ENCODE assay signal across 9 mouse cellular contexts in the genomic region with DNA sequence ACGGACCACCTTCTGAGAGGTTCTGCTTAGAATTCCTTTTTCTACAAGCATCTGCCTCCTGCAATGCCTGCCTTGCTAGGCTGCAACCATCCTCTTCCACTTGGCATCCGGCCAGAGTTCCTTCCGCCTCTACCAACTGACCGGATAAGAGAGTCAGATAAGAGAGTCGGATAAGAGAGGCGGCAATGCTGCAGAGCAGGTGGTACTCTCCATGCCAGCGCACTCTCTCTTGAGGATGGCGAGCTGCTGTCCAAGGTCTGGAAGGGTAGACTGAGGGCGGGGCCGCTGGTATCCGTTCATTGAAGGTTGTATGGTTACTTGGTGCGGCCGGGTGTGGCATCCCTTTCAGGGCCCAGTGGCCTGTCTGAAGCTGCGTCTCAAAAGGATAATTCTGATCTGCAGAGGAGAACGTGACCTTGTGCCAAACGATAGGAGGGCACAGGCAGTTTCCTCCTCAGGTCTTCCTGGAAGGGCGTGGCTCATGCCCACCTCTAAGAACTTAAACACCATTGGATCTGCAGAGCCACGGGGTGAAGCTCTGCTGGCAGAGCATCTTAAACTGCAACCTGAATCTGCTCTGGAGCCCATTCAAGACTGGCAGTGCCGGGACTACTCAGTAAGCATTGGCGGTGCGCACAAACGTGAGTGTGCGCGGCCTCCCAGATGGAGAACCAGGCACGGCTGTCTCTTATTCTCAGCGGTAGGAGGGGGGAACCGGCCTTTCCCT. TPM values are rescaled to one million over a fixed set of nuclear protein-coding genes. Genes with fewer than 3 reads are reported as not detected.
DNase-seq lines count a peak whose midpoint lies in the region; ATAC-seq and TF ChIP-seq lines count a peak whose summit lies in the region.
"Had no signal": no experiment of that assay in that cellular context is flagged by ENCODE, and none has a peak within 500 bp of the region (broad histone marks: within the 10 kb centered on the region; RNA-seq: fewer than 3 reads in every experiment).

No protein-coding gene starts in this region.

- H3K4me2 ChIP-seq in forebrain, embryonic 13.5 days: peak overlapping the region; percentile 37
- H3K4me2 ChIP-seq in forebrain, embryonic 11.5 days (ENCODE audit: low read depth, low read length, severe bottlenecking): no peak overlapping the region
- peak overlapping the region; percentile 28 for H3K4me2 ChIP-seq in midbrain, embryonic 13.5 days (replicated peaks)
- peak overlapping the region; percentile 43 for H3K4me2 ChIP-seq in hindbrain, embryonic 14.5 days (replicated peaks)
- H3K4me2 ChIP-seq in stomach, postnatal 0 days (replicated peaks; ENCODE audit: low read depth): no peak overlapping the region
- H3K4me2 ChIP-seq in kidney, embryonic 15.5 days: no peak overlapping the region
- H3K4me2 ChIP-seq: limb, embryonic 15.5 days had no signal

- TF ChIP-seq EP300 in stomach, postnatal 0 days (optimal IDR thresholded peaks at IDR 0.05): no peak

- 0 out of 2 replicates have a peak, but pooled peaks cover 4% of the 10 kb centered on the region for H3K27me3 ChIP-seq in forebrain, embryonic 13.5 days
- peaks cover 2% of the 10 kb centered on the region for H3K27me3 ChIP-seq in forebrain, embryonic 11.5 days (ENCODE audit: control insufficient read depth, insufficient read depth, low read length)
- peaks cover 5% of the 10 kb centered on the region; the same call in 1 of the 2 replicates for H3K27me3 ChIP-seq in midbrain, embryonic 13.5 days
- H3K27me3 ChIP-seq in midbrain, embryonic 10.5 days (ENCODE audit: low read depth, poor library complexity, severe bottlenecking): peaks cover 17% of the 10 kb centered on the region
- no peaks in the 10 kb centered on the region for H3K27me3 ChIP-seq in hindbrain, embryonic 14.5 days (ENCODE audit: control insufficient read depth, insufficient read depth, low read length)
- H3K27me3 ChIP-seq in stomach, postnatal 0 days (ENCODE audit: control insufficient read depth, insufficient read depth, low read length): no peaks in the 10 kb centered on the region
- H3K27me3 ChIP-seq in kidney, embryonic 15.5 days: peaks cover 20% of the 10 kb centered on the region

- H3K9me3 ChIP-seq in forebrain, embryonic 13.5 days (replicated peaks): no peaks in the 10 kb centered on the region
- H3K9me3 ChIP-seq in forebrain, embryonic 11.5 days (ENCODE audit: control insufficient read depth, low read length): no peaks in the 10 kb centered on the region
- no peaks in the 10 kb centered on the region for H3K9me3 ChIP-seq in midbrain, embryonic 13.5 days
- H3K9me3 ChIP-seq in midbrain, embryonic 10.5 days (replicated peaks): no peaks in the 10 kb centered on the region
- H3K9me3 ChIP-seq in hindbrain, embryonic 14.5 days (ENCODE audit: control insufficient read depth, low read length): no peaks in the 10 kb centered on the region
- H3K9me3 ChIP-seq in stomach, postnatal 0 days (ENCODE audit: control insufficient read depth, low read length): no peaks in the 10 kb centered on the region
- no peaks in the 10 kb centered on the region for H3K9me3 ChIP-seq in kidney, embryonic 15.5 days (replicated peaks)
- H3K9me3 ChIP-seq: limb, embryonic 15.5 days had no signal

- TF ChIP-seq CTCF in stomach, postnatal 0 days (IDR thresholded peaks at IDR 0.05; ENCODE audit: low read depth): no peak

- 55% methylated on average over 27 of the region's 27 CpGs for WGBS in forebrain, embryonic 13.5 days
- 55% methylated on average over 27 of the region's 27 CpGs for WGBS in forebrain, embryonic 11.5 days
- 57% methylated on average over 27 of the region's 27 CpGs for whole genome bisulfite sequencing in midbrain, embryonic 13.5 days
- 60% methylated on average over 27 of the region's 27 CpGs for WGBS in midbrain, embryonic 10.5 days
- WGBS in hindbrain, embryonic 14.5 days: 56% methylated on average over 27 of the region's 27 CpGs
- 44% methylated on average over 27 of the region's 27 CpGs for WGBS in stomach, postnatal 0 days
- 48% methylated on average over 27 of the region's 27 CpGs for WGBS in kidney, embryonic 15.5 days

- no peak overlapping the region for H3K4me3 ChIP-seq in forebrain, embryonic 13.5 days
- H3K4me3 ChIP-seq in forebrain, embryonic 11.5 days (ENCODE audit: low read depth, low read length): no peak overlapping the region
- 0 out of 2 replicates have a peak overlapping the region, but pooled peaks have one; percentile 15 for H3K4me3 ChIP-seq in midbrain, embryonic 13.5 days (replicated peaks)
- H3K4me3 ChIP-seq in midbrain, embryonic 10.5 days: no peak overlapping the region
- H3K4me3 ChIP-seq in hindbrain, embryonic 14.5 days (replicated peaks; ENCODE audit: low read length): no peak overlapping the region
- H3K4me3 ChIP-seq in stomach, postnatal 0 days (ENCODE audit: low read depth, low read length): no peak overlapping the region
- H3K4me3 ChIP-seq in kidney, embryonic 15.5 days (replicated peaks): no peak overlapping the region
- H3K4me3 ChIP-seq: limb, embryonic 15.5 days had no signal

- DNase-seq in forebrain, embryonic 11.5 days (ENCODE audit: low spot score): no peak
- no peak for DNase-seq in midbrain, embryonic 10.5 days (ENCODE audit: low spot score)
- no peak for DNase-seq in hindbrain, embryonic 14.5 days (ENCODE audit: low spot score)
- peak; percentile 37 for DNase-seq in stomach, postnatal 0 days (ENCODE audit: low spot score)

- ATAC-seq in forebrain, embryonic 13.5 days: peak; percentile 13; the same call in 1 of the 2 replicates
- ATAC-seq in forebrain, embryonic 11.5 days (replicated peaks; ENCODE audit: low FRiP score): no peak
- ATAC-seq in midbrain, embryonic 13.5 days: peak; percentile 31; the same call in 1 of the 2 replicates
- peak; percentile 46; the same call in 1 of the 2 replicates for ATAC-seq in hindbrain, embryonic 14.5 days (ENCODE audit: low FRiP score)
- ATAC-seq in stomach, postnatal 0 days (ENCODE audit: low FRiP score, low TSS enrichment): peak; percentile 67
- ATAC-seq in erythroblast, adult 5-6 weeks (replicated peaks; ENCODE audit: low FRiP score, poor library complexity, severe bottlenecking): no peak
- no peak for ATAC-seq in kidney, embryonic 15.5 days (replicated peaks; ENCODE audit: low FRiP score)

- no peak overlapping the region for H3K9ac ChIP-seq in forebrain, embryonic 13.5 days
- no peak overlapping the region for H3K9ac ChIP-seq in forebrain, embryonic 11.5 days (ENCODE audit: low read length)
- no peak overlapping the region; the same call in 1 of the 2 replicates for H3K9ac ChIP-seq in midbrain, embryonic 13.5 days (replicated peaks)
- no peak overlapping the region for H3K9ac ChIP-seq in hindbrain, embryonic 14.5 days
- no peak overlapping the region for H3K9ac ChIP-seq in stomach, postnatal 0 days (ENCODE audit: low read length)
- no peak overlapping the region for H3K9ac ChIP-seq in kidney, embryonic 15.5 days
- H3K9ac ChIP-seq: limb, embryonic 15.5 days had no signal

- H3K27ac ChIP-seq in forebrain, embryonic 13.5 days: 0 out of 2 replicates have a peak overlapping the region, but pooled peaks have one; percentile 6
- H3K27ac ChIP-seq in forebrain, embryonic 11.5 days (ENCODE audit: low read depth, low read length): no peak overlapping the region
- no peak overlapping the region for H3K27ac ChIP-seq in midbrain, embryonic 13.5 days
- H3K27ac ChIP-seq in midbrain, embryonic 10.5 days (replicated peaks): no peak overlapping the region
- 0 out of 2 replicates have a peak overlapping the region, but pooled peaks have one; percentile 44 for H3K27ac ChIP-seq in hindbrain, embryonic 14.5 days
- no peak overlapping the region for H3K27ac ChIP-seq in stomach, postnatal 0 days (replicated peaks)
- H3K27ac ChIP-seq in kidney, embryonic 15.5 days: no peak overlapping the region
- H3K27ac ChIP-seq: limb, embryonic 15.5 days had no signal

- 0 out of 2 replicates have a peak, but pooled peaks cover 7% of the 10 kb centered on the region for H3K4me1 ChIP-seq in forebrain, embryonic 13.5 days
- no peaks in the 10 kb centered on the region for H3K4me1 ChIP-seq in forebrain, embryonic 11.5 days (replicated peaks; ENCODE audit: control insufficient read depth, insufficient read depth, low read length)
- no peaks in the 10 kb centered on the region for H3K4me1 ChIP-seq in midbrain, embryonic 13.5 days (replicated peaks)
- peaks cover 10% of the 10 kb centered on the region; the same call in 1 of the 2 replicates for H3K4me1 ChIP-seq in midbrain, embryonic 10.5 days
- no peaks in the 10 kb centered on the region for H3K4me1 ChIP-seq in hindbrain, embryonic 14.5 days (replicated peaks; ENCODE audit: control insufficient read depth, insufficient read depth, low read length)
- no peaks in the 10 kb centered on the region for H3K4me1 ChIP-seq in stomach, postnatal 0 days (replicated peaks; ENCODE audit: control insufficient read depth, insufficient read depth)
- H3K4me1 ChIP-seq in kidney, embryonic 15.5 days: no peaks in the 10 kb centered on the region
- H3K4me1 ChIP-seq: limb, embryonic 15.5 days had no signal

- peaks cover 18% of the 10 kb centered on the region for H3K36me3 ChIP-seq in forebrain, embryonic 13.5 days (ENCODE audit: poor library complexity, severe bottlenecking)
- no peaks in the 10 kb centered on the region for H3K36me3 ChIP-seq in forebrain, embryonic 11.5 days (ENCODE audit: control insufficient read depth, insufficient read depth, low read length)
- peaks cover 20% of the 10 kb centered on the region for H3K36me3 ChIP-seq in midbrain, embryonic 13.5 days
- peaks cover 10% of the 10 kb centered on the region; the same call in 1 of the 2 replicates for H3K36me3 ChIP-seq in midbrain, embryonic 10.5 days
- peaks cover 21% of the 10 kb centered on the region for H3K36me3 ChIP-seq in hindbrain, embryonic 14.5 days (replicated peaks; ENCODE audit: control insufficient read depth, insufficient read depth)
- no peaks in the 10 kb centered on the region for H3K36me3 ChIP-seq in stomach, postnatal 0 days (ENCODE audit: control insufficient read depth, insufficient read depth, low read length)
- H3K36me3 ChIP-seq in kidney, embryonic 15.5 days: no peaks in the 10 kb centered on the region
- H3K36me3 ChIP-seq: limb, embryonic 15.5 days had no signal

RNA-seq across cellular contexts. Expression of gene Fitm2, which starts 13.7 kb away (rescaled TPM):
- polyA plus RNA-seq in forebrain, embryonic 13.5 days (2015; fragmentation: Nextera tagmentation; extraction: Ambion mirVana): 10.2 and 11.0 TPM in 2 replicates
- 11.3 and 12.5 TPM in 2 replicates for polyA plus RNA-seq in forebrain, embryonic 11.5 days (2014; fragmentation: Nextera tagmentation; extraction: Ambion mirVana)
- 12.1 and 12.7 TPM in 2 replicates for polyA plus RNA-seq in midbrain, embryonic 13.5 days (2015; fragmentation: Nextera tagmentation; extraction: Ambion mirVana)
- polyA plus RNA-seq in midbrain, embryonic 10.5 days (2016; fragmentation: Nextera tagmentation; extraction: Ambion mirVana): 9.8 and 11.2 TPM in 2 replicates
- 16.3 and 18.7 TPM in 2 replicates for polyA plus RNA-seq in hindbrain, embryonic 14.5 days (2014; fragmentation: Nextera tagmentation; extraction: Ambion mirVana)
- 11.2 TPM in 2 replicates for polyA plus RNA-seq in stomach, postnatal 0 days (2015; fragmentation: Nextera tagmentation; extraction: Ambion mirVana)
- total RNA-seq in erythroblast, adult 5-6 weeks (2015; ENCODE audit: low replicate concordance): 0.21 TPM in 1 of 2 replicates, not detected in the other
- total RNA-seq in erythroblast, adult 5-6 weeks (2017; ENCODE audit: low replicate concordance): 0.77 and 2.2 TPM in 2 replicates
- polyA plus RNA-seq in kidney, embryonic 15.5 days (2015; fragmentation: Nextera tagmentation; extraction: Ambion mirVana): 9.8 TPM in 2 replicates

RNA-seq across cellular contexts. Expression of gene Gdap1l1, which starts 20.4 kb away (rescaled TPM):
- 79.5 and 82.0 TPM in 2 replicates for polyA plus RNA-seq in forebrain, embryonic 13.5 days (2015; fragmentation: Nextera tagmentation; extraction: Ambion mirVana)
- polyA plus RNA-seq in forebrain, embryonic 11.5 days (2014; fragmentation: Nextera tagmentation; extraction: Ambion mirVana): 28.8 and 31.1 TPM in 2 replicates
- polyA plus RNA-seq in midbrain, embryonic 13.5 days (2015; fragmentation: Nextera tagmentation; extraction: Ambion mirVana): 114 and 121 TPM in 2 replicates
- polyA plus RNA-seq in midbrain, embryonic 10.5 days (2016; fragmentation: Nextera tagmentation; extraction: Ambion mirVana): 20.0 and 30.2 TPM in 2 replicates
- polyA plus RNA-seq in hindbrain, embryonic 14.5 days (2014; fragmentation: Nextera tagmentation; extraction: Ambion mirVana): 121 and 137 TPM in 2 replicates
- 1.9 and 2.7 TPM in 2 replicates for polyA plus RNA-seq in stomach, postnatal 0 days (2015; fragmentation: Nextera tagmentation; extraction: Ambion mirVana)
- total RNA-seq in erythroblast, adult 5-6 weeks (2015; ENCODE audit: low replicate concordance): not detected in 2 replicates
- total RNA-seq in erythroblast, adult 5-6 weeks (2017; ENCODE audit: low replicate concordance): not detected in 2 replicates
- polyA plus RNA-seq in kidney, embryonic 15.5 days (2015; fragmentation: Nextera tagmentation; extraction: Ambion mirVana): 1.2 and 2.8 TPM in 2 replicates

RNA-seq across cellular contexts. Expression of gene R3hdml, which starts 33.4 kb away (rescaled TPM):
- polyA plus RNA-seq in forebrain, embryonic 13.5 days (2015; fragmentation: Nextera tagmentation; extraction: Ambion mirVana): 0.16 TPM in 1 of 2 replicates, not detected in the other
- not detected in 2 replicates for polyA plus RNA-seq in forebrain, embryonic 11.5 days (2014; fragmentation: Nextera tagmentation; extraction: Ambion mirVana)
- 0.18 TPM in 1 of 2 replicates, not detected in the other for polyA plus RNA-seq in midbrain, embryonic 13.5 days (2015; fragmentation: Nextera tagmentation; extraction: Ambion mirVana)
- polyA plus RNA-seq in midbrain, embryonic 10.5 days (2016; fragmentation: Nextera tagmentation; extraction: Ambion mirVana): not detected in 2 replicates
- polyA plus RNA-seq in hindbrain, embryonic 14.5 days (2014; fragmentation: Nextera tagmentation; extraction: Ambion mirVana): 0.26 and 0.29 TPM in 2 replicates
- polyA plus RNA-seq in stomach, postnatal 0 days (2015; fragmentation: Nextera tagmentation; extraction: Ambion mirVana): 0.23 and 0.40 TPM in 2 replicates
- total RNA-seq in erythroblast, adult 5-6 weeks (2015; ENCODE audit: low replicate concordance): not detected in 2 replicates
- total RNA-seq in erythroblast, adult 5-6 weeks (2017; ENCODE audit: low replicate concordance): not detected in 2 replicates
- 31.2 and 34.9 TPM in 2 replicates for polyA plus RNA-seq in kidney, embryonic 15.5 days (2015; fragmentation: Nextera tagmentation; extraction: Ambion mirVana)

RNA-seq across cellular contexts. Expression of gene Oser1, which starts 34.2 kb away (rescaled TPM):
- 80.1 and 83.3 TPM in 2 replicates for polyA plus RNA-seq in forebrain, embryonic 13.5 days (2015; fragmentation: Nextera tagmentation; extraction: Ambion mirVana)
- 80.7 and 85.5 TPM in 2 replicates for polyA plus RNA-seq in forebrain, embryonic 11.5 days (2014; fragmentation: Nextera tagmentation; extraction: Ambion mirVana)
- 77.3 and 79.4 TPM in 2 replicates for polyA plus RNA-seq in midbrain, embryonic 13.5 days (2015; fragmentation: Nextera tagmentation; extraction: Ambion mirVana)
- 92.7 and 99.9 TPM in 2 replicates for polyA plus RNA-seq in midbrain, embryonic 10.5 days (2016; fragmentation: Nextera tagmentation; extraction: Ambion mirVana)
- 74.8 and 78.9 TPM in 2 replicates for polyA plus RNA-seq in hindbrain, embryonic 14.5 days (2014; fragmentation: Nextera tagmentation; extraction: Ambion mirVana)
- 79.8 and 81.4 TPM in 2 replicates for polyA plus RNA-seq in stomach, postnatal 0 days (2015; fragmentation: Nextera tagmentation; extraction: Ambion mirVana)
- total RNA-seq in erythroblast, adult 5-6 weeks (2015; ENCODE audit: low replicate concordance): 15.5 and 27.5 TPM in 2 replicates
- 21.6 and 26.3 TPM in 2 replicates for total RNA-seq in erythroblast, adult 5-6 weeks (2017; ENCODE audit: low replicate concordance)
- polyA plus RNA-seq in kidney, embryonic 15.5 days (2015; fragmentation: Nextera tagmentation; extraction: Ambion mirVana): 87.0 and 87.3 TPM in 2 replicates

RNA-seq across cellular contexts. Expression of gene Hnf4a, which starts 47.9 kb away (rescaled TPM):
- polyA plus RNA-seq in forebrain, embryonic 13.5 days (2015; fragmentation: Nextera tagmentation; extraction: Ambion mirVana): not detected in 2 replicates
- not detected in 2 replicates for polyA plus RNA-seq in forebrain, embryonic 11.5 days (2014; fragmentation: Nextera tagmentation; extraction: Ambion mirVana)
- not detected in 2 replicates for polyA plus RNA-seq in midbrain, embryonic 13.5 days (2015; fragmentation: Nextera tagmentation; extraction: Ambion mirVana)
- polyA plus RNA-seq in midbrain, embryonic 10.5 days (2016; fragmentation: Nextera tagmentation; extraction: Ambion mirVana): 0.02 TPM in 1 of 2 replicates, not detected in the other
- polyA plus RNA-seq in hindbrain, embryonic 14.5 days (2014; fragmentation: Nextera tagmentation; extraction: Ambion mirVana): not detected in 2 replicates
- polyA plus RNA-seq in stomach, postnatal 0 days (2015; fragmentation: Nextera tagmentation; extraction: Ambion mirVana): 24.2 and 27.7 TPM in 2 replicates
- total RNA-seq in erythroblast, adult 5-6 weeks (2015; ENCODE audit: low replicate concordance): not detected in 2 replicates
- total RNA-seq in erythroblast, adult 5-6 weeks (2017; ENCODE audit: low replicate concordance): 0.26 and 0.42 TPM in 2 replicates
- 18.6 and 19.4 TPM in 2 replicates for polyA plus RNA-seq in kidney, embryonic 15.5 days (2015; fragmentation: Nextera tagmentation; extraction: Ambion mirVana)

Comparison
In these comparisons a context has a peak if more than half of its experiments do, and no peak if none do; other contexts are left out.
1. ATAC-seq: peak in forebrain, embryonic 13.5 days (single experiment), midbrain, embryonic 13.5 days (single experiment), hindbrain, embryonic 14.5 days (single experiment) and stomach, postnatal 0 days (single experiment); none in forebrain, embryonic 11.5 days (single experiment), erythroblast, adult 5-6 weeks (single experiment) and kidney, embryonic 15.5 days (single experiment).
2. H3K27ac ChIP-seq: peak in forebrain, embryonic 13.5 days (single experiment) and hindbrain, embryonic 14.5 days (single experiment); none in forebrain, embryonic 11.5 days (single experiment), midbrain, embryonic 13.5 days (single experiment), midbrain, embryonic 10.5 days (single experiment), stomach, postnatal 0 days (single experiment) and kidney, embryonic 15.5 days (single experiment).
3. H3K4me2 ChIP-seq: peak in forebrain, embryonic 13.5 days (single experiment), midbrain, embryonic 13.5 days (single experiment) and hindbrain, embryonic 14.5 days (single experiment); none in forebrain, embryonic 11.5 days (single experiment), stomach, postnatal 0 days (single experiment) and kidney, embryonic 15.5 days (single experiment).
4. RNA of gene R3hdml, which starts 33.4 kb away (polyA plus RNA-seq): 31.2 to 34.9 TPM in kidney, embryonic 15.5 days; 0.23 to 0.40 TPM in stomach, postnatal 0 days, 0.26 to 0.29 TPM in hindbrain, embryonic 14.5 days, 0.16 TPM in forebrain, embryonic 13.5 days, not detected in forebrain, embryonic 11.5 days, 0.18 TPM in midbrain, embryonic 13.5 days and not detected in midbrain, embryonic 10.5 days; every median in the first group is over 10 times any median in the second.